Mouse (Mus musculus): Measurements from ENCODE around the gene Apeh. TPM values are rescaled to one million over a fixed set of nuclear protein-coding genes. Genes with fewer than 3 reads are reported as not detected.

Apeh gene
- total and polyA plus RNA-seq, 3 experiments, result 67.5 to 148 (median 119) TPM

DNA sequence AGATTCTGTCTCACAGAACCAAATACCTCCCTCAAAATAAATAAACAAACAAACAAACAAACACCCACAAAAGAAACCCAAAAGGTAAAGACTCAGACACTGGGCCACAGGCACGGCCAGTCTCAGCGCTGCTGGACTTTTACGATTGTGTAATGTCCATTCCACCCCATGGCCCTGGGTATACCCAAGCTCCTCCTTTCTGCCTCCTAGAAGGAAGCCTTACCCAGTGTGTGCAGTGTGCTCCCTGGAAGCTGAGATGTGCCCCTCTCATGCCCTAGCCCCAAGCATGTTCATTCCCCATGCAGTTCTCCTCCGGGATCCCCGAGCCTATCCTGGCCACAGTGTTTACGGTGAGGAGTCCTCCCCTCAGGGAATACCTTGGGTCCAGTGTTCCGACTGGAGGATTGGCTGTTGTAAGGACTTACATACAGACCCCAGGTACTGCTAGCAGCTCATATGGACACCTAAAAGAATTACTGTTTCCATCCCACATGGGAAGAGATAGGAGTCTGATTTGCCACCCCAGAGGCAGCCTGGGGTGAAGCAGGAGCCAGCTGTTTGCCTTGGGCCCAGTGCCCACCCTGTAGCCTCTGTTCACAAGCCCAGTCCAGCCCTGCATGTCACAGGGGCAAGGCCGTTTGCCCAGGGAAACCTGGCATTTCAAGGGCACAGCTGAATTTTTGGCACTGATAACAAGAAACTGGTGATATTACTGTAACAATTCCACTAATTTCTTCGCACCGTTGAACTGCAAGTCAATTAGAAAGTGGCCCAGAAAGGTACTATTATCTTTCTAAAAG is 27.0 kb upstream of the Apeh start:
- DNase-seq (ENCODE audit: low spot score), result no peak
- H3K27me3 ChIP-seq (ENCODE audit: insufficient read depth, low read length), result peaks cover 38% of the 10 kb centered on the region
- H3K4me1 ChIP-seq (ENCODE audit: insufficient read depth, low read depth, low read length), result peaks cover 15% of the 10 kb centered on the region
- no peaks in the 10 kb centered on the region for H3K9me3 ChIP-seq (replicated peaks)
- H3K4me3 ChIP-seq (ENCODE audit: low read depth, low read length), result no peak overlapping the region
- no peak for TF ChIP-seq TAL1 (conservative IDR thresholded peaks at IDR 0.05; ENCODE audit: low read depth, low read length)
- no peak for TF ChIP-seq POLR2AphosphoS5 (IDR thresholded peaks at IDR 0.05; ENCODE audit: insufficient replicate concordance, low read depth, low read length)
- TF ChIP-seq GATA2 (IDR thresholded peaks at IDR 0.05; ENCODE audit: borderline replicate concordance, low read depth, low read length), result no peak
- no peak for TF ChIP-seq CTCF (IDR thresholded peaks at IDR 0.05; ENCODE audit: low read depth, low read length)
- no peak for TF ChIP-seq GATA1 (IDR thresholded peaks at IDR 0.05; ENCODE audit: borderline replicate concordance, low read length)
- peaks cover 10% of the 10 kb centered on the region for H3K36me3 ChIP-seq (replicated peaks)
- no peak for ATAC-seq (ENCODE audit: extremely low read depth, insufficient number of reproducible peaks, low FRiP score, poor library complexity, severe bottlenecking)

DNA sequence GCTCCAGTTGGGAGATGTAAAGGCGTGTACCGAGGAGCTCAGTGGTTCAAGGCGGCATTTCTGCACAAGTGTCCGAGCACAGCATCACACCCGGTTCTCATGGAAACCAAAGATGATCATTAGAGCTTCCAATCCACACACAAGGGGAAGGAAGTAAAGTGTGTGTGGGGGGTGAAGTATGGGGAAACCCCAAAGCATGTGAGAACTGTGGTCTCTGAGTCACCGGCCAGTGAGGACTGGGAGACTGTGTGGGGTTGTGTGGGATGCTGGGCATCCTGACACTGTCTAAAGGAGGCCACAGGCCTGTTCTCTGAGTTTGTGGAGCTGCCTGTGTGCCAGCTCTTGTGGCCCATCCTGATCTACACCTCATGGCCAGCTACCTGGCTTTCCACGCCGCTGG is 26.3 kb upstream of the Apeh start:
- peaks cover 17% of the 10 kb centered on the region for H3K36me3 ChIP-seq (replicated peaks)
- peaks cover 31% of the 10 kb centered on the region for H3K27me3 ChIP-seq (ENCODE audit: insufficient read depth, low read length)
- no peaks in the 10 kb centered on the region for H3K9me3 ChIP-seq (replicated peaks)
- no peak for TF ChIP-seq TAL1 (conservative IDR thresholded peaks at IDR 0.05; ENCODE audit: low read depth, low read length)
- no peak for TF ChIP-seq CTCF (IDR thresholded peaks at IDR 0.05; ENCODE audit: low read depth, low read length)
- TF ChIP-seq POLR2AphosphoS5 (IDR thresholded peaks at IDR 0.05; ENCODE audit: insufficient replicate concordance, low read depth, low read length), result no peak
- no peak for TF ChIP-seq GATA2 (IDR thresholded peaks at IDR 0.05; ENCODE audit: borderline replicate concordance, low read depth, low read length)
- TF ChIP-seq GATA1 (IDR thresholded peaks at IDR 0.05; ENCODE audit: borderline replicate concordance, low read length), result no peak
- peaks cover 14% of the 10 kb centered on the region for H3K4me1 ChIP-seq (ENCODE audit: insufficient read depth, low read depth, low read length)
- DNase-seq (ENCODE audit: low spot score) (no peak), ATAC-seq (ENCODE audit: extremely low read depth, insufficient number of reproducible peaks, low FRiP score, poor library complexity, severe bottlenecking) (no peak)
- no peak overlapping the region for H3K4me3 ChIP-seq (ENCODE audit: low read depth, low read length)

DNA sequence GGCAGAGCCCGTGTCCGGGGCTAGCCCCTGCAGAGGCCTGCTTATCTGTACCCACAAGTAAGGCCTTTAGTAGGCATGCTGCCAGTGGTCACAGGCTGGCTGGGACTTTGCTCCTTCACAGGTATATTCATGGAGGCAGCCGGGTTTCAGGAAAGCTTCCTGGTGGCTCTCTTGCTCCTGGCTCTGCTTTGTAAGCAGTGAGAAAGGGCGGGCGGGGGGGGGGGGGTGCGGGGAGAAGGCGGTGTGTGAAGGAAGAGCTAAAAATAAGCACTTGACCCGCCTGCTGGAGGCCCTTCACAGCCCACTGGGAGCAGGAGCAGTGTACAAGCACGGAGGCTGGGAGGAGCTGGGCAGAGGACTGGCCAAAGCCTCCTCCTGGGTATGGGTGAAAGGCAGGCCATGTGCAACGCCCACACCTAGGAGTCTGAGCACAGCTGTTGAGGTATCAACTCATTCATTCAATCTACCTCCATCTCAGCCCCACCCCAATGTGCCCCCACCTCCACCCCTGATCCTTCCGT is 25.5 kb upstream of the Apeh start:
- Histone ChIP-seq H3K27me3 (ENCODE audit: insufficient read depth, low read length) (peaks cover 26% of the 10 kb centered on the region), H3K36me3 (replicated peaks) (peaks cover 24% of the 10 kb centered on the region), H3K9me3 (replicated peaks) (no peaks in the 10 kb centered on the region), H3K4me3 (ENCODE audit: low read depth, low read length) (no peak overlapping the region), H3K4me1 (ENCODE audit: insufficient read depth, low read depth, low read length) (peaks cover 14% of the 10 kb centered on the region)
- no peak for TF ChIP-seq CTCF (IDR thresholded peaks at IDR 0.05; ENCODE audit: low read depth, low read length)
- no peak for TF ChIP-seq GATA1 (IDR thresholded peaks at IDR 0.05; ENCODE audit: borderline replicate concordance, low read length)
- TF ChIP-seq TAL1 (conservative IDR thresholded peaks at IDR 0.05; ENCODE audit: low read depth, low read length), result no peak
- no peak for TF ChIP-seq GATA2 (IDR thresholded peaks at IDR 0.05; ENCODE audit: borderline replicate concordance, low read depth, low read length)
- no peak for TF ChIP-seq POLR2AphosphoS5 (IDR thresholded peaks at IDR 0.05; ENCODE audit: insufficient replicate concordance, low read depth, low read length)
- DNase-seq (ENCODE audit: low spot score) (no peak), ATAC-seq (ENCODE audit: extremely low read depth, insufficient number of reproducible peaks, low FRiP score, poor library complexity, severe bottlenecking) (no peak)

DNA sequence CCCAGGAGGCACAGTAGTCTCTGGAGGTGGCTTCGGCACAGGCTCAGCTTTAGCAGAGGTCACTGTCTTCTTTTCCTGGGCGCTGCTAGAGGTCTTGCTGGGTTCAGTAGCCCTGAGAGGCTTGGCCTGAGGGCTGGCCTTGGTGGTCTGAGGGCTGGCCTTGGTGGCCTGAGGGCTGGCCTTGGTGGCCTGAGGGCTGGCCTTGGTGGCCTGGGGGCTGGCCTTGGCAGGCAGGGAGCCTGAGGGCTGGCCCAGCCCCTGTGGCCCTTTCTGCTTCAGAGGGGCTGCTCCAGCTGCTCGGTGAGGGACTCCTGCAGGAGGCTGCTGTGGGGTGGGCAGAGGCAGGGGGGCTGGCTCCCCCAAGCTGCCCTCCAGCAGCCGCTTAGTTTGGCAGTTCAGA is 22.7 kb upstream of the Apeh start:
- peaks cover 14% of the 10 kb centered on the region for H3K4me1 ChIP-seq (ENCODE audit: insufficient read depth, low read depth, low read length)
- TF ChIP-seq GATA1 (IDR thresholded peaks at IDR 0.05; ENCODE audit: borderline replicate concordance, low read length), result no peak
- no peak for TF ChIP-seq CTCF (IDR thresholded peaks at IDR 0.05; ENCODE audit: low read depth, low read length)
- no peaks in the 10 kb centered on the region for H3K9me3 ChIP-seq (replicated peaks)
- ATAC-seq (ENCODE audit: extremely low read depth, insufficient number of reproducible peaks, low FRiP score, poor library complexity, severe bottlenecking), result no peak
- peaks cover 51% of the 10 kb centered on the region for H3K36me3 ChIP-seq (replicated peaks)
- H3K27me3 ChIP-seq (ENCODE audit: insufficient read depth, low read length), result peaks cover 10% of the 10 kb centered on the region
- no peak for DNase-seq (ENCODE audit: low spot score)
- no peak overlapping the region for H3K4me3 ChIP-seq (ENCODE audit: low read depth, low read length)

DNA sequence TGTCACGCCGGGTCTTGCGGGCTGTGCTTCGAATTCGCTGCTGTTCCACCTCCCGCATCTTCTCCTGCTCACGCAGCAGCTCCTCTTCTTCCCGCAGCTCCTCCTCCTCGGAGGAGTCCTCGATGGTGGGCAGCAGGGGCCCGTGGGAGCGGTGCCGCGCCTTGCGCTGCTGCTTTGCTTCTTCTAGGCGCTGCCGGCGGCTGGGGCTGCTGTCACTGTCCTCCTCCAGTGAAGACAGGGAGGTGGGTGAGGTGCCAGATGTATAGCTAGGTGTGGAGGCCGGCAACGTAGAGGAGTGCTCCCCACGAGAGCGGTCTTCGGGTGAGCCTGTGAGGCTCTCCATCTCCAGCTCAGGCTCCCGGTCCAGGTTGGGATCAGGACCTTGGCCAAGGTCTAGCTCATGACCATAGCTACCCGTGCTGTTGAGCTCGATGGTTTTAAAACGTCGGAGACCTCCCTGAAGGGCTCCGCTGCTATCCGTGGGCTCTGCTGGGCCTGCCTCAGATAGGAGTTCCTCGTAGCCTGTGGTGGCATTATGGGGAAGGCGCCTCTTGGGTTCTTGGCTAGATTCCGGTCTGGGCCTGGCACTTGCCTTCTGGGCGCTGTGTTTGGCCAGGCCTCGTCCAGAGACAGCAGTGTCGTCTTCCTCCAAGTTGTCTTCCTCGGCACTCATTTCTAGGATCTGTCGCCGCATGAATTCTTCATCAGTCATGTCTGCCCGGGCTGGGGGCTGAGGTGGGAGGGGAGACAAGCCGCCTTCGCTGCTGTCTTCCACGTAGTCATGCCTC is 21.1 kb upstream of the Apeh start:
- no peak for TF ChIP-seq POLR2AphosphoS5 (IDR thresholded peaks at IDR 0.05; ENCODE audit: insufficient replicate concordance, low read depth, low read length)
- TF ChIP-seq TAL1 (conservative IDR thresholded peaks at IDR 0.05; ENCODE audit: low read depth, low read length), result no peak
- no peak for TF ChIP-seq CTCF (IDR thresholded peaks at IDR 0.05; ENCODE audit: low read depth, low read length)
- TF ChIP-seq GATA2 (IDR thresholded peaks at IDR 0.05; ENCODE audit: borderline replicate concordance, low read depth, low read length), result no peak
- TF ChIP-seq GATA1 (IDR thresholded peaks at IDR 0.05; ENCODE audit: borderline replicate concordance, low read length), result no peak
- DNase-seq (ENCODE audit: low spot score), result no peak
- Histone ChIP-seq H3K4me1 (ENCODE audit: insufficient read depth, low read depth, low read length) (peaks cover 14% of the 10 kb centered on the region), H3K4me3 (ENCODE audit: low read depth, low read length) (no peak overlapping the region), H3K9me3 (replicated peaks) (no peaks in the 10 kb centered on the region), H3K36me3 (replicated peaks) (peaks cover 68% of the 10 kb centered on the region), H3K27me3 (ENCODE audit: insufficient read depth, low read length) (peaks cover 6% of the 10 kb centered on the region; the same call in 1 of the 2 replicates)
- no peak for ATAC-seq (ENCODE audit: extremely low read depth, insufficient number of reproducible peaks, low FRiP score, poor library complexity, severe bottlenecking)

DNA sequence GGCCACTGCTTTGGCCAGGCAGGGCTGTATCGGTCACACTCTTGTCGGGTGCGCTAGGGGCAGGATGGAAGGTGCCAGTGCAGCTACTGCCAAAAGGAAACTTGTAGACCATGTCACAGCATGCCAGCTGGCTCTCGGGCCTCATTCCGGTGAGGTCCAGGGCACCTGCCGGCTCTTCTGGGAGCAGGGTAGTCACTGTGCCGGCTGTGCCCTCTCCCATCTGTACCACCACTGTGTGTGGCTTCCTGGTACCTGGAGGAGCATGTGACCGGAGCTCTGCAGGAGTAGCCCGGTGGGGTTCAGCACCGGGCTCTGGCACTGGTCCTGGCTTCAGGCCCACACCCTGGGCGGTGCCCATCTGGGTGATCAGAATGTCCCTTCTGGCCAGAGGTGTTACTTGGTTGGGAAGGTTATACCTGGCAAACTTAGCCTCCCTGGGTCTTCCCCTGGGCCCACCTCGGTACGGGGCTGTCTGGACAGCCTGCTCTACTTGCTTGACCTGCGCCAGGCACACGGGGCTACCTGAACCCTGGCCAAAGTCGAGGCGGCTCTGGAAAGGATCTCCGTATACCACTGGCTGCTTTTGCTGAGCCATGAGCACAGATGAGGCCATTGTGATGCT is 18.4 kb upstream of the Apeh start:
- H3K9me3 ChIP-seq (replicated peaks), result no peaks in the 10 kb centered on the region
- H3K36me3 ChIP-seq (replicated peaks), result peaks cover 94% of the 10 kb centered on the region
- TF ChIP-seq GATA2 (IDR thresholded peaks at IDR 0.05; ENCODE audit: borderline replicate concordance, low read depth, low read length), result no peak
- H3K4me3 ChIP-seq (ENCODE audit: low read depth, low read length), result no peak overlapping the region
- ATAC-seq (ENCODE audit: extremely low read depth, insufficient number of reproducible peaks, low FRiP score, poor library complexity, severe bottlenecking) (no peak), DNase-seq (ENCODE audit: low spot score) (no peak)
- H3K27me3 ChIP-seq (ENCODE audit: insufficient read depth, low read length), result peaks cover 2% of the 10 kb centered on the region; the same call in 1 of the 2 replicates
- peaks cover 20% of the 10 kb centered on the region for H3K4me1 ChIP-seq (ENCODE audit: insufficient read depth, low read depth, low read length)

Data from G1E (cell line).